Mouse (Mus musculus): ENCODE measurements at regions not wholly inside any gene's neighbourhood (a gene's known extent, or its start where the extent isn't known, plus 50 kb on each side); places are given as distances from the start of the nearest gene placed in this dataset.

- no peak for TF ChIP-seq POLR2A (IDR thresholded peaks at IDR 0.05; ENCODE audit: low read depth, low read length)
- TF ChIP-seq CTCF (IDR thresholded peaks at IDR 0.05; ENCODE audit: extremely low read depth, insufficient read length, insufficient replicate concordance, low read depth, low read length): no peak
Measured at GRCm38 (mm10) chr14:24794359-24794845, 307.5 kb downstream of the Rps24 start.

All from small intestine, adult 2 months (tissue).